Mouse (Mus musculus) bone marrow, adult 2 months (tissue): ENCODE data around the gene Ino80d. TPM values are rescaled to one million over a fixed set of nuclear protein-coding genes. Genes with fewer than 3 reads are reported as not detected.
A peak's percentile ranks its signal among the peaks of the same experiment; 100 is the strongest.

ENCODE experiments used
- H3K27ac ChIP-seq: fragments of 200-500 bp; 2 replicates; pipeline ENCODE4 v1.5.1; 2012; ENCODE audit warnings: low read depth, mild to moderate bottlenecking, control low read depth, inconsistent platforms, low read length; ENCODE audit not compliant: control insufficient read depth, poor library complexity, insufficient read depth
- H3K4me1 ChIP-seq: fragments of 200-500 bp; 2 replicates; pipeline ENCODE4 v1.6.1; 2011; ENCODE audit warnings: low read length; ENCODE audit not compliant: control insufficient read depth, insufficient read depth
- H3K4me3 ChIP-seq: fragments of 200-500 bp; replicated peaks from 2 replicates; pipeline ENCODE3; 2011; ENCODE audit warnings: mild to moderate bottlenecking, low read depth, low read length, control low read depth; ENCODE audit not compliant: control insufficient read depth
- CTCF ChIP-seq: fragments of 200-500 bp; IDR thresholded peaks from 2 replicates; pipeline ENCODE4 v1.5.1; 2011; ENCODE audit warnings: low read length, control low read depth; ENCODE audit not compliant: control insufficient read depth, insufficient read depth
- POLR2A ChIP-seq: fragments of 200-500 bp; IDR thresholded peaks from 2 replicates; pipeline ENCODE4 v1.6.1; 2011; ENCODE audit warnings: low read depth, mild to moderate bottlenecking, control low read depth, low read length, borderline replicate concordance; ENCODE audit not compliant: control insufficient read depth
- WGBS: fragments of 180-500 bp; shearing (Covaris S2); methylation state at CpG from one replicate; pipeline ENCODE4 v1.1.7; 2018; 5-methylcytosine and 5-hydroxymethylcytosine counted together
- polyA plus RNA-seq: library from polyadenylated mRNA; stranded (reverse); fragments of >200 nt; gene quantifications from 2 replicates; pipeline ENCODE4 v1.2.4, GENCODE M21; 2011; ENCODE audit warnings: low replicate concordance; ENCODE audit not compliant: missing spikeins, insufficient read depth, insufficient read length

Ino80d gene
- polyA plus RNA-seq, 1 experiment = 33.3 TPM

GRCm38 (mm10) chr1:63113274-63114135 is 962 bp downstream of the Ino80d start:
- 1% methylated on average over 85 of the region's 92 CpGs for WGBS
- peak overlapping the region; percentile 77 for H3K27ac ChIP-seq
- H3K4me3 ChIP-seq = peak overlapping the region; percentile 69
- H3K4me1 ChIP-seq = no peaks in the 10 kb centered on the region; the same call in 1 of the 2 replicates
- TF ChIP-seq POLR2A = peak; percentile 43; the same call in 1 of the 2 replicates
- no peak for TF ChIP-seq CTCF

- H3K27ac ChIP-seq = peak overlapping the region; percentile 77
- WGBS = 1% methylated on average over 11 of the region's 11 CpGs
- peak overlapping the region; percentile 69 for H3K4me3 ChIP-seq
- TF ChIP-seq POLR2A (no peak), CTCF (no peak)
- H3K4me1 ChIP-seq = no peaks in the 10 kb centered on the region
These were observed 1.6 kb downstream of the Ino80d start for GRCm38 (mm10) chr1:63112865-63113261.

GRCm38 (mm10) chr1:63112151-63112864 is 2.2 kb downstream of the Ino80d start:
- H3K4me3 ChIP-seq = peak overlapping the region; percentile 69
- 32% methylated on average over 8 of the region's 8 CpGs for WGBS
- H3K4me1 ChIP-seq = no peaks in the 10 kb centered on the region; the same call in 1 of the 2 replicates
- no peak for TF ChIP-seq POLR2A
- TF ChIP-seq CTCF = no peak
- H3K27ac ChIP-seq = peak overlapping the region; percentile 77

DNA sequence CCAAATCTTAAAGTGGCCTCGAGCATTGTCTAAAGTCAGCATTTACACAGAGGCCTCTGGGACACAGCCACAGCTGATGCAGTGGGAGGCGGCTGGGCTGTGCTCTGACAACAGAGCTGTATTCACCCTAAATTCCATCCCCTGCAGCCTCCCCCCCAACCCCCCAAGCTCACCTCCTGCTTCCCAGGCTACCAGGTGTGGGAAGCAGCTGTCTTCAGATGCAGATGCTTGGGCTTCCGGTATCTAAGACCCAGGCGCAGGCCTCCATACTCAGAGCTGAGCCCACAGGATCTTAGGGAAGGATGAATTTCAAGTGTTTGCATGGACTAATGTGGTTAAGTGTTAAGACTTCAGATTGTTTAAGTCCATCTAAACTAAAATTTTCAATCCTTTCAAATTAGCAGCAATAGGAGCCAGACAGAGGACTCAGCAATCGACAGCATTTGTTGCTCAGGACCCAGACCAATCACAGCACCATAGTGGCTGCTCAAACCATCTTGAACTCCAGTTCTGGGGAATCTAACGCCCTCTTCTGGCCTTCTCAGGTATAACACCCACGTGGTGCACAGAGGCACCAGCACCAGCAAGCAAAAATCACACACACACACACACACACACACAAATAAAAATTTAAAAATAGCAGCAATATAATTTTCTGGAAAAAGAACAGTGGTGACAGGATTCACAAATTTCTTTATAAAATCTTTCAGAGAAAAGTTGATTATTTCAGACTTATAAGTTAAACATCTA is 3.8 kb downstream of the Ino80d start:
- Histone ChIP-seq H3K4me3 (no peak overlapping the region), H3K27ac (no peak overlapping the region), H3K4me1 (no peaks in the 10 kb centered on the region; the same call in 1 of the 2 replicates)
- WGBS = 61% methylated on average over 7 of the region's 7 CpGs
- TF ChIP-seq POLR2A (no peak), CTCF (peak; percentile 37; the same call in 1 of the 2 replicates)

DNA sequence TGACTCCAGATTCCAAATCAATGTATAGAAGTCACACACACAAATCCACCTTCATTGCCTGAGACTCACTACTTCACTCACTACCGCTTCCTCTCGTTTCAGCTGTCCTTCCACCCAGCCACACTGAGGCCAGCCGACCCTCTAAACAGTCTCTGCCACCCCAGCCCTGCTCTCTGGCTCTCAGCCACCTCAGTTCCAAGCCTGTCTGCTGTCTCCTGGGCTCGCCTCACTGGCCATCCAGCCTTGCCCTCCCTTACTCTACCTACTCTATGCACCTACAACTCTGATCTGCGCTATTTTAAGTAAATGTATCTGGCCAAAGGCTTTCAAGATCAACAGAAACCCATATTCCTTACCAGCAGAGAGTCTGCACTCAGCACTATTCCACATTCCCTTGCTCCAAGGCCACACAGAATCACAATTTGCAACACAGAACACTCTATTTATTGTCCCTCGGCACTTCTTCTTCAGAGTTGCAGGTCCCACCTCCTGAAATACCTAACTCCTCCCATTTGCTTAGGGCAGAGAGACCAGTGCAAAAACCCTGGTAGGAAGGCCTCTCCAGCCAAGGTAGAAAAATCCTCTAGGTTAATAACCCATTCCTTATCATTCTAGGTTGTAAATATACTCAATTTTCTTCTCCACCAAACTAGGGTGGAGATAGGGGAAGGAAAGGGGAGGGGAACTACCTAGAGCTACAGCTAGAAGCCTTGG is 6.7 kb downstream of the Ino80d start:
- TF ChIP-seq POLR2A (no peak), CTCF (no peak)
- H3K4me1 ChIP-seq = no peaks in the 10 kb centered on the region; the same call in 1 of the 2 replicates
- H3K4me3 ChIP-seq = no peak overlapping the region
- 43% methylated on average over 6 of the region's 6 CpGs for WGBS
- 0 out of 2 replicates have a peak overlapping the region, but pooled peaks have one; percentile 8 for H3K27ac ChIP-seq

- WGBS = 85% methylated on average over 12 of the region's 12 CpGs
- Histone ChIP-seq H3K27ac (no peak overlapping the region), H3K4me1 (no peaks in the 10 kb centered on the region; the same call in 1 of the 2 replicates), H3K4me3 (no peak overlapping the region)
- TF ChIP-seq POLR2A = no peak
- no peak for TF ChIP-seq CTCF
These were observed 11.6 kb downstream of the Ino80d start for GRCm38 (mm10) chr1:63102758-63103451.

DNA sequence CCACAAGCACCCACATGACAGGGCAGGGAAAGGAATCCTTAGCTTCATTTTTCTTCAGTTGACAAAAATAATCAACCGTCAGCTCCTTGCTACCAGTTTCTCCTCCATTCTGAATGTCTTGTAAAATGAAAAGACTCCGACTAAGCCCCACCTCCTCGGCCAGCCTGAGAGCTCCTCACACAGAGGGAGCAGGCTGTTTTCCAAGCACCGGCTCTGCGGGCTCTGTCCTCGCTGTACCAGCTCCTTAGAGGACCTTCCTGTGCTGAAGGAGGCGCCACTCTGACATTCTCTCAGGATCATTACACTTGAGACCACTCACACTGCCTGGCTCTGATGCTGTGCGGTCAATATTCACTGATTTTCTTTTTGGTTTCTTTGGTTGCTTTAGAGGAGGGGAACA is 14.3 kb downstream of the Ino80d start:
- WGBS = 93% methylated on average over 8 of the region's 8 CpGs
- H3K4me1 ChIP-seq = no peaks in the 10 kb centered on the region

DNA sequence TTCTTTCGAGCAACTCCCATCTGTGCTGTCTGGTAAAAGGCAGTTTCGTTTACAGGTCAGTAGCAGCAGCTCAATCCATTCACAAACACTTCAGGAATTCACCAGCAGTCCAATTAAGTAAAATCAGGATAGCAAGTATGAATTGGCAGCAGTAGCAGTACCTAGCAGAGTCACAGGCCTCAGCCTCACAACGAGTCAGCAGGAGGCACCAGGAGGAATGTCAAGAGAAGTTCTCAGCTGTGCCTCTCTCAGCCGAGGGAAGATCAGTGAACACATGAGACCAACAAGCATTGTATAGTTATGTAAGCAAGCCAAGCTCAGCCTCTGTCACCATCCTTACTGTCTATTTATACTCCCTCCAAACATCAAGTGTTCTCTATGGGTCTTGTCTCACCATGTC is 15.6 kb downstream of the Ino80d start:
- H3K4me1 ChIP-seq = no peaks in the 10 kb centered on the region
- no peak overlapping the region for H3K4me3 ChIP-seq
- H3K27ac ChIP-seq = no peak overlapping the region
- 80% methylated on average over 4 of the region's 4 CpGs for WGBS
- TF ChIP-seq CTCF = no peak
- no peak for TF ChIP-seq POLR2A

More for the DNA sequence above, 14.3 kb downstream of the Ino80d start:
- TF ChIP-seq POLR2A (no peak), CTCF (no peak)
- no peak overlapping the region for H3K27ac ChIP-seq
- no peak overlapping the region for H3K4me3 ChIP-seq
